Mouse (Mus musculus) brown adipose tissue, adult 24 weeks (tissue): ENCODE measurements around the gene Tm4sf20. TPM values are rescaled to one million over a fixed set of nuclear protein-coding genes. Genes with fewer than 3 reads are reported as not detected.

Source experiments
- H3K27ac ChIP-seq: fragments of 200-500 bp; replicated peaks from 2 replicates; pipeline ENCODE4 v1.5.1; 2012; ENCODE audit warnings: low read depth, mild to moderate bottlenecking, low read length
- H3K4me1 ChIP-seq: fragments of 200-500 bp; 2 replicates; pipeline ENCODE4 v1.6.1; 2012; ENCODE audit warnings: low read length, mixed read lengths; ENCODE audit not compliant: control insufficient read depth, insufficient read depth, insufficient read length
- H3K4me3 ChIP-seq: fragments of 200-500 bp; 2 replicates; pipeline ENCODE4 v1.5.1; 2012; ENCODE audit warnings: low read depth, mild to moderate bottlenecking, low read length, moderate library complexity; ENCODE audit not compliant: insufficient read depth
- polyA plus RNA-seq: library from polyadenylated mRNA; stranded (reverse); fragments of >200 nt; gene quantifications from 2 replicates; pipeline ENCODE4 v1.2.4, GENCODE M21; 2012; ENCODE audit not compliant: missing spikeins, insufficient read depth, insufficient read length

Gene Tm4sf20
- polyA plus RNA-seq, 1 experiment, result not detected

GRCm38 (mm10) chr1:82759520-82759919 is 8.7 kb downstream of the Tm4sf20 start:
- Histone ChIP-seq H3K4me3 (no peak overlapping the region), H3K27ac (no peak overlapping the region), H3K4me1 (no peaks in the 10 kb centered on the region)

DNA sequence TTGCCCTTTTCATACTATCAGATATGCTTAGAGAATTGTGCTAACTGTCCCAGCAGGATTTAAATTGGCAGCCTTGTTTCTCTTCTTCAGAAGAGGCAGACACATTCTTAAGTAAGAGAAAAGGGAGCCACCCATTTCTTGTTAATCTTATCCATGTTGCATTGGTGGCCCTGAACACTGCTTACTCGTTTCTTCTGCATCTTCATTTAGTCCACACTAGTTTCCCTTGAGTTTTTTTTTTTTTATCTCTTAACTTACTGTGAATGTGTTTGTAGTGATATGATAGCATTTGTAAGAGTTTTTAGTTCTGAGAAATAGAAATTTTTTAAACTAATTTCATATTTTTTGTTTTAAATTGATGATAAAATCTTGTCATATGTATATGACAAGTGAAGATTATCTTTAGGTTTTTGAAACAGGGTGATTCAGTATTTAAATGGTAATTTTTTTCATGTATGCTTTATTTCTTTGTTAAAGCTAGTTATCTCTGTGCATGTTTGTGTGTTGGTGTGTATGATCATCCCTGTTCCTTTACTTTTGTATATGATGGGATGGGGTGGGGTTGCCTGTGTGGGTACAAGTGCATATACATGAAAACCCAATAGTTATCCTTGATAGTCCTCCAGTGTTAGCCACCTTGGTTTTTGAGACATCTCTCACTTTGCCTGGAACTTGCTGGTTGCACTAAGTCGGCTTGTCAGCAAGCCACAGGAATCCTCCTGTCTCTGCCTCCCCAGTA is 20.4 kb downstream of the Tm4sf20 start:
- no peak overlapping the region for H3K4me3 ChIP-seq
- H3K27ac ChIP-seq, result no peak overlapping the region
- no peaks in the 10 kb centered on the region for H3K4me1 ChIP-seq

- Histone ChIP-seq H3K4me1 (no peaks in the 10 kb centered on the region), H3K27ac (no peak overlapping the region), H3K4me3 (no peak overlapping the region)
These were observed 21.9 kb downstream of the Tm4sf20 start for GRCm38 (mm10) chr1:82746408-82746807.

DNA sequence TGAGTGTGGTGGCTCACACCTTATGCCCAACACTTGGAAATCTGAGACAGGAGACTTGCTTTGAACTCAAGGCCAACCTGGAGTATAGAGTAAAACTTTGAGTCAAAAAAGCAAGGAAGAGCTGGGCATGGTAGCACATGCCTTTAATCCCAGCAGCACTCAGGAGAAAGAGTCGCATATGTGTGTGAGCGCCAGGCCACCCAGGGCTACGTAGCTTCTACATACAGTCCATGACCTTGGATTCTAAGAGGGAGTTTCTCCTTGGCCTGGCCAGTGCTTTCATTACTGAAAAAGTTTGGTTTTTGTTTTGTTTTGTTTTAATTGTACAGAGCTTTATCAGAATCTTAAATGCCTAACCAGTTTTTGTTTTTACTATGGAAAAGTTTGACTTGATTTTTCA is 24.3 kb downstream of the Tm4sf20 start:
- Histone ChIP-seq H3K4me3 (no peak overlapping the region), H3K4me1 (peaks cover 4% of the 10 kb centered on the region; the same call in 1 of the 2 replicates), H3K27ac (no peak overlapping the region)

DNA sequence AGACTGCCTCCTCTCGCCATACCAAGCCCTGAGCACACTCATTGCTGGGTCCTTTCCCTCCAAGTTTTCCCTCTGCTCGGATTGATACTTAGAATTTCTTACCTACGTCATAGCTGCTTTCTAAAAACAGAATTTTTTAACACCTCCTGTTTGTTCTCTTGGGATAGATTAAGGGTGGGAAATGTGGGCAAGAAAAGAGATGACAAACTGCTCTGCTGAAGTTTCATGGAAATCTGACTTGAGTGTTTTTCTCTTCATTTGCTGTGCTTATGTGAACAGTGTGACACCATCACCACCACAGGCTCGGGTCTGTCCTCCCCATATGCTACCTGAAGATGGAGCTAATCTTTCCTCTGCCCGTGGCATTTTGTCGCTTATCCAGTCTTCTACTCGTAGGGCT is 26.7 kb downstream of the Tm4sf20 start:
- H3K4me1 ChIP-seq, result peaks cover 4% of the 10 kb centered on the region; the same call in 1 of the 2 replicates
- no peak overlapping the region for H3K4me3 ChIP-seq
- no peak overlapping the region for H3K27ac ChIP-seq

DNA sequence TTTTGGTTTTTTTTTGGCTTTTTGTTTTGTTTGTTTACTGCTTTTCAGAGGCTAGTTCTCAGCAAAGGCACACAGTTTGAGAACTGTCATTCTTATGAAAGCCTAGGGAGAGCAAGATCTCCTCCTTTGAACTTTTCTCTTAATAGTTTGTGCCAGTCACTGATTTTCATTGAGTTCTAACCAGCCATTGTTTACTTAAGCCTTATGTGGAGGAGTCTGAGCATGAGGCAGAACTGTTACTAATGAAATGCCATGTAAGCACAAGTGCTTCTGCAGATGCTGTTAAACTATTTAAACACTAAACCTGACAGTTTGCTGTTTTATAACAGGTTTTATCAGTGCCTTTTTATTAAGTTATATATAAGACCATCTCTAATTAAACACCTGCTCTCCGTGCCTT is 30.2 kb downstream of the Tm4sf20 start:
- H3K27ac ChIP-seq, result no peak overlapping the region

GRCm38 (mm10) chr1:82733357-82733756 is 34.9 kb downstream of the Tm4sf20 start:
- Histone ChIP-seq H3K4me1 (no peaks in the 10 kb centered on the region), H3K27ac (no peak overlapping the region), H3K4me3 (no peak overlapping the region)

More for the DNA sequence above, 30.2 kb downstream of the Tm4sf20 start:
- Histone ChIP-seq H3K4me1 (peaks cover 4% of the 10 kb centered on the region; the same call in 1 of the 2 replicates), H3K4me3 (no peak overlapping the region)

DNA sequence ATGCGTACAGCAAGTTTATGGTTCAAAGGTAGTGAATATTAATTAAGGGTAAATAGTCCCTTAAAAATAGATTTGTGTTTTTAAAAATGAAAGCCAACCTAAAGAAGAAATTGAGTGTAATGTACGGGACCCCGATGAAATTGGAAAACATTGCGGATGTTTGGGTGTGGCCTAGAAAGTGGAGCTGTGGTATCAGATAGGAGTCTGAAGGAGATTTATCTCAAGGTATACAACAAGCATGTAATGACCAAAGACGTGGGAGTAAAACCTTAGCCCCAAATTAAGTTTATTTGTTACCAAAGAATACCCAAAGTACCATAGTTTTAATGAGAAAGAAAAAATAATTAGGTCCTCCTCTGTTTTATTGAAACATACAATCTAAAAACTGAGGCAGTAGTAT is 41.8 kb downstream of the Tm4sf20 start:
- Histone ChIP-seq H3K4me1 (no peaks in the 10 kb centered on the region), H3K4me3 (no peak overlapping the region), H3K27ac (no peak overlapping the region)

- no peak overlapping the region for H3K27ac ChIP-seq
- H3K4me1 ChIP-seq, result no peaks in the 10 kb centered on the region
- H3K4me3 ChIP-seq, result peak overlapping the region; percentile 92
These were observed 42.4 kb downstream of the Tm4sf20 start for GRCm38 (mm10) chr1:82725875-82726185.

GRCm38 (mm10) chr1:82725026-82725874 is 43.0 kb downstream of the Tm4sf20 start:
- Histone ChIP-seq H3K4me3 (peak overlapping the region; percentile 92), H3K4me1 (no peaks in the 10 kb centered on the region), H3K27ac (peak overlapping the region; percentile 89)

- H3K4me1 ChIP-seq, result no peaks in the 10 kb centered on the region
- H3K4me3 ChIP-seq, result peak within 1 kb of the TSS; percentile 92
- H3K27ac ChIP-seq, result peak within 1 kb of the TSS; percentile 89
These were observed 43.8 kb downstream of the Tm4sf20 start, which contains the start of gene Mff for GRCm38 (mm10) chr1:82724339-82725025. Mff (plus strand) TSS chr1:82724890.

DNA sequence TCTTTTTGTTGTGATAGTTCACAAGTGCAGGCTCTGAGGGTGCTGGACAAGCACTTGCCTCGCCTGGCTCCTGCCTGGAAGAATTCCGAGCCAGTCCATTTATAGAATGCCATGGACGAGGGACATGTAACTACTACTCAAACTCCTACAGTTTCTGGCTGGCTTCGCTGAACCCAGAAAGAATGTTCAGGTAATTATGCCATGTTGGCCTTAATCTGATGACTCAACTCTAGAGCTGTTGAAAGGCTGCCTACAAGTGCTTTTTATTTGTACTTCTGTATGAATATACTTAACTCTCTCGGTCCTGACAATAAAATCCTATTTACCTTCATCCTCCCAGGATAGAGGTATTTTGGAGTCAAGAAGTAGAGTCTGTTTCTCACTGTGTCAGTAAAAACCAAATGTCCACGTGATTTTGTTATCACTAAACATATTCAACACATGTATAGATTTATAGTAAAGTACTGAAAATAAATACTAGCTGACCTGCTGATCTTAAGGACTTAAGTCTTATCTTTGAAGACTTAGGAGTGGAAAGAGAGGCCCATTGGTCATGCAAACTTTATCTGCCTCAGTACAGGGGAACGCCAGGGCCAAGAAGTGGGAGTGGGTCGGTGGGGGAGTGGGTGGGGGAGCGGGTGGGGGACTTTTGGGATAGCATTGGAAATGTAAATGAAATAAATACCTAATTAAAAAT is 50.3 kb downstream of the Tm4sf20 start:
- Histone ChIP-seq H3K27ac (no peak overlapping the region), H3K4me3 (no peak overlapping the region), H3K4me1 (no peaks in the 10 kb centered on the region)
